Mouse (Mus musculus): ENCODE measurements around the gene Zfp853. TPM values are rescaled to one million over a fixed set of nuclear protein-coding genes. Genes with fewer than 3 reads are reported as not detected.

The Zfp853 gene
- polyA plus RNA-seq, 1 experiment from 2014 or later: 0.06 TPM

DNA sequence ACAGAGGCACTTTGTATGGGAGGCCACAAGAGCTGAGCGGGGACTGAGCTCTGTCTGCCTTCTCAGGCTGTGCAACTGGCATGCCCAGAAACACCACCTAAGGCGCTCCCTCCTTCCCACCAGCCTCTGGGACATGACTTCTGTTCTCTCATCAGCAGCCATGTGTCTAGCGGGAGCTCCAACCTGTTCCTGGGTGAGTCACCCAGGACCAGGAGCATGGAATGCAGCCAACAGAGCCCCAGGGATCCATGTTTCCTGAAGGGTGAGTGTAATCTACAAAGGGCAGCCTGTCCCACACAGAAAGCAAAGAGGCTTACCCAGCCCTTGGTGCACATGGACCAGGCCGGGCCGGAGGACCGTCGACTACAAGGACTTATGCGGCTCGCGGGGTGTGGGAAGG, 28.7 kb downstream of the Zfp853 start:
- DNase-seq (ENCODE audit: low spot score): no peak
- peaks cover 55% of the 10 kb centered on the region for H3K36me3 ChIP-seq
- 0 out of 2 replicates have a peak, but pooled peaks cover under 1% of the 10 kb centered on the region for H3K27me3 ChIP-seq (ENCODE audit: low read depth, poor library complexity, severe bottlenecking)
- no peaks in the 10 kb centered on the region for H3K9me3 ChIP-seq (replicated peaks)
- H3K27ac ChIP-seq: no peak overlapping the region
- no peak overlapping the region for H3K4me3 ChIP-seq
- WGBS: 93% methylated on average over 10 of the region's 10 CpGs
- H3K4me1 ChIP-seq: peaks cover 15% of the 10 kb centered on the region

DNA sequence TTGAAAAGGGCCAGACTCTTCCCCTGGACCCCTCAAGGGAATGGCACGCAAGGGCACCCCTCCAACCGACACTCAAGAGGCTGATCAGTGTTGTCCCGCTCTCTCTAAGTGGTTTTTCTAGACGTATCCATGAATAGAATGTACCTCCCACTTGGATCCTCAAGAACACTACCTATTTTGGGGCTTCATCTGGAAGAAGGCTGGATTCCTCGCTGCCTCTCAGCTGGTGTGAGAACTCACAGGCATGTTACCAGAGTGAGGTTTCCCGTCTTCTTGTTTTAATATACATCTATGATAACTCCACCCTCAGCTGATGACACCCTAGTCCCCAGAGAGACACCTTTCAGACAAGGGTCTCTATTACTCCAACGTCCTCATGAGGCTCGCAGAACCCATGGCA, 31.8 kb downstream of the Zfp853 start:
- Histone ChIP-seq H3K4me1 (0 out of 2 replicates have a peak, but pooled peaks cover 3% of the 10 kb centered on the region), H3K9me3 (replicated peaks) (no peaks in the 10 kb centered on the region), H3K36me3 (peaks cover 81% of the 10 kb centered on the region), H3K4me3 (no peak overlapping the region), H3K27me3 (ENCODE audit: low read depth, poor library complexity, severe bottlenecking) (peaks cover 31% of the 10 kb centered on the region), H3K27ac (no peak overlapping the region)
- WGBS: 98% methylated on average over 8 of the region's 8 CpGs
- DNase-seq (ENCODE audit: low spot score): no peak

DNA sequence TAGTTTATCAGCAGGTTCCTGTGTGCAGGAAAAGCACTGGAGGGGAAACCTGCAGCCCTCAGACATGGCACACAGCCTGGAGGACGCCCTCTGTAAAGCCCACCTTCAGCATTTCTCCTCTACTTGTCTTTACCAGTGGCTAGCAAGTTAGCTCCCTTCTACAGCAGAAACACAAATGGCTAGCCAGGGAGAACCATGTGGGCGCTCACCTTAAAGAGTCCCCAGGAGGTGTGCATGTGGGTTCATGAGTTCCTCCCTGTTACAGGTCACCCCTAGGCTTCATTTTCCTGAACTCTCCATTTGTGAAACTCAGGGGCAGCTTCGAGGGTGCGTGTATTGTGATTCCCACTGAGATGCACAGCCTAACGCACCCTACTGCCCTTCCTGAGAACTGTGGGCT, 37.6 kb downstream of the Zfp853 start:
- DNase-seq (ENCODE audit: low spot score): no peak
- peaks cover 26% of the 10 kb centered on the region for H3K4me1 ChIP-seq
- 74% methylated on average over 5 of the region's 5 CpGs for WGBS
- H3K4me3 ChIP-seq: no peak overlapping the region
- no peak overlapping the region for H3K27ac ChIP-seq
- peaks cover 80% of the 10 kb centered on the region for H3K36me3 ChIP-seq
- no peaks in the 10 kb centered on the region for H3K9me3 ChIP-seq (replicated peaks)
- peaks cover 90% of the 10 kb centered on the region for H3K27me3 ChIP-seq (ENCODE audit: low read depth, poor library complexity, severe bottlenecking)

DNA sequence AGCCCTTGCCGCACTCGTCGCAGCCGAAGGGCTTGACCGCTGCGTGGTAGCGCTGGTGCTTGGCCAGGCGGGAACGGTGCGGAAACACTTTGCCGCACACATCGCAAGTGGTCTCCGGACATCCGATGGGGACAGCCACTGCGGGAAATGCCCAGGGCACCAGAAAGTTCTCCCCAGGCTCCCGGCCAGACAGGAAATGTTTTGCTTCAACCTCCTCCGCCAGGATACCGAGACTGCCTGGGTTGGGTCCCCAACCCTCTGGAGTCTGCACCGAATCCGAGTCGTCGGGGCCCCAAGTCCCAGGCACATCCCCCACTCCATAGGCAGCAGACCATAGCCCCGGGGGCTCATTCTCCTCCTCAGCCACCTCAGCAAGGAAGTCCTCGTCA, 38.3 kb downstream of the Zfp853 start:
- H3K36me3 ChIP-seq: peaks cover 74% of the 10 kb centered on the region
- peaks cover 26% of the 10 kb centered on the region for H3K4me1 ChIP-seq
- H3K27me3 ChIP-seq (ENCODE audit: low read depth, poor library complexity, severe bottlenecking): peaks cover 96% of the 10 kb centered on the region
- no peaks in the 10 kb centered on the region for H3K9me3 ChIP-seq (replicated peaks)
- no peak overlapping the region; the same call in 1 of the 2 replicates for H3K27ac ChIP-seq
- DNase-seq (ENCODE audit: low spot score): no peak
- peak overlapping the region; percentile 52 for H3K4me3 ChIP-seq
- 11% methylated on average over 24 of the region's 24 CpGs for WGBS

DNA sequence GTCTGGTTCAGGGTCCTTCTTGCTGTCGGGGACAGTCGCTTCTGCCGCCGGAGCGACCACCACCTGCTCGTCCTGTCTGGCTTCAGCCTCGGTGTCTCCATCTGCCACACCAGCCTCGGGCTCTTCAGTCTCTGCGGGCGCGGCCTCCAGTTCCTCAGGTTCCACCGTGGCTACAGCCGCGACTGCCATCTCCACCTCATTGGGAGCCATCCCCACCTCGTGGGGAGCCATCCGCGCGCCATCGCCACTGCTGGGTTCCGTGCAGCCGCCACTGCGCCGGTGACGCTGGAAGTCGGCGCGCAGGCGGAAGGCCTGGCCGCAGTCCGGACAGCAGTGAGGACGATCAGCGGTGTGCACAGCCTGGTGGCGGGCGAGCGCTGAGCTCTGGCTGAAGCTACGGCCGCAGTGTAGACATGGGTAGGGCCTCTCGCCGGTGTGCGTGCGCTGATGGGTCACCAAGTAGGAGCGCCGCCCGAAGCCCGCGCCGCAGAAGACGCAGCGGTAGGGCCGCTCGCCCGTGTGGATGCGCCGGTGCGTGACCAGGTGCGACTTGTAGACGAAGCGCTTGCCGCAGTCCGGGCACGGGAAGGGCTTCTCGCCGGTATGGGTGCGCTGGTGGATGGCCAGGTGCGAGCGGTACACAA, 38.8 kb downstream of the Zfp853 start:
- H3K27ac ChIP-seq: no peak overlapping the region; the same call in 1 of the 2 replicates
- peak; percentile 56 for DNase-seq (ENCODE audit: low spot score)
- H3K4me3 ChIP-seq: peak overlapping the region; percentile 52
- peaks cover 100% of the 10 kb centered on the region for H3K27me3 ChIP-seq (ENCODE audit: low read depth, poor library complexity, severe bottlenecking)
- peaks cover 26% of the 10 kb centered on the region for H3K4me1 ChIP-seq
- H3K36me3 ChIP-seq: peaks cover 73% of the 10 kb centered on the region
- no peaks in the 10 kb centered on the region for H3K9me3 ChIP-seq (replicated peaks)
- 4% methylated on average over 66 of the region's 66 CpGs for WGBS

DNA sequence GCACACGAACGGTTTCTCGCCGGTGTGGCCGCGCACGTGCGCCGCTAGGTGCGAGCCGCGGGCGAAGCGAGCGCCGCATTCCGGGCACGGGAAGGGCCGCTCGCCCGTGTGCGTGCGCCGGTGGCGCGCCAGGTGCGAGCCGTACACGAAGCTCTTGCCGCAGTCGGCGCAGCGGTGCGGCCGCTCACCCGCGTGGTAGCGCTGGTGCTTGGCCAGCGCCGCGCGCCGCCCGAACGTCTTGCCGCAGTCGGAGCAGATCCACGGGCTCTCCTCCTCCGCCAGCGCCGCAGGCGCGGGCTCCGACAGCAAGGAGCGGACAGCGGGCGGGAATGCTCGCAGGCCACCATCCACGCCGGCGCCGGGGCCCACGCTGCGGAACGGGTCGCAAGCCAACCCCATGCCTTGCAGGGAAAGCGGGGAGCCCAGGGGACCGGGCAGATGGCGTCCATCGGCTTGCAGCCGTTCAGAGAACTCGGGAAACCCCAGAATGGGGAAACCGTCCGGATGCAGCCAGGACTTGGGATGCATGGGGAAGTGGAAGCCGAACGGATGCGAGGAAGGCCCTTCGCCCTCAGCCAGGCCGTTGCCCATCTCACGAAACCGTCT, 39.4 kb downstream of the Zfp853 start:
- peak overlapping the region; percentile 52 for H3K4me3 ChIP-seq
- H3K9me3 ChIP-seq (replicated peaks): no peaks in the 10 kb centered on the region
- DNase-seq (ENCODE audit: low spot score): peak; percentile 66
- peaks cover 26% of the 10 kb centered on the region for H3K4me1 ChIP-seq
- H3K27me3 ChIP-seq (ENCODE audit: low read depth, poor library complexity, severe bottlenecking): peaks cover 94% of the 10 kb centered on the region
- peaks cover 73% of the 10 kb centered on the region for H3K36me3 ChIP-seq
- H3K27ac ChIP-seq: peak overlapping the region; percentile 23; the same call in 1 of the 2 replicates
- 28% methylated on average over 81 of the region's 81 CpGs for WGBS

DNA sequence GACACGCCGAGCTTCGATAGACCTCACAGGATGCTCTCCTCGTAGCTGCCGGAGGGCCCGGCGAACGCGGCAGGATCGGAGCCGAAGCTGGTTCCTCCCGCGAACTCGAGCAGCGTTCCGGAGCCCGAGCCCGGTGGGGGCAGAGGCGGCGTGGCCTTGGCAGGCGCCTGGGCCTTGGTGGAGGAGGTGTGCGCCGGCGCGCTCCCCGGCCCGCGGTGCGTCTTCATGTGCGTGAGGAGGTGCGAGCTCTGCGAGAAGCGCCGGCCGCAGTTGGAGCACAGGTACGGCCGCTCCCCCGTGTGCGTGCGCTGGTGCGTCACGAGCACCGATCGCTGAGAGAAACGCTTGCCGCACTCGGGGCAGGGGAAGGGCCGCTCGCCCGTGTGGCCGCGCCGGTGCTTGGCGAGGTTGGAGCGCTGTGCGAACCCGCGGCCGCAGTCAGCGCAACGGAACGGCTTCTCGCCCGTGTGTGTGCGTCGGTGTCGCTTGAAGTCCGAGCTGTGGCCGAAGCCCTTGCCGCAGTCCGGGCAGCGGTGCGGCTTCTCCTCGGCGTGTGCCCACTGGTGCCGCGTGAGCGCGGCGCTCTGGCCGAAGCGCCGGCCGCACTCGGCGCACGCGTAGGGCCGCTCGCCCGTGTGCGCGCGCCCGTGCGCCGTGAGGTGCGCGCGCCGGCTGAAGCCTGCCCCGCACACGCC, 40.1 kb downstream of the Zfp853 start:
- WGBS: 21% methylated on average over 103 of the region's 103 CpGs
- Histone ChIP-seq H3K9me3 (replicated peaks) (no peaks in the 10 kb centered on the region), H3K27ac (0 out of 2 replicates have a peak overlapping the region, but pooled peaks have one; percentile 14), H3K27me3 (ENCODE audit: low read depth, poor library complexity, severe bottlenecking) (peaks cover 88% of the 10 kb centered on the region), H3K4me1 (peaks cover 26% of the 10 kb centered on the region), H3K36me3 (peaks cover 74% of the 10 kb centered on the region), H3K4me3 (peak overlapping the region; percentile 52)
- peak; percentile 68 for DNase-seq (ENCODE audit: low spot score)

DNA sequence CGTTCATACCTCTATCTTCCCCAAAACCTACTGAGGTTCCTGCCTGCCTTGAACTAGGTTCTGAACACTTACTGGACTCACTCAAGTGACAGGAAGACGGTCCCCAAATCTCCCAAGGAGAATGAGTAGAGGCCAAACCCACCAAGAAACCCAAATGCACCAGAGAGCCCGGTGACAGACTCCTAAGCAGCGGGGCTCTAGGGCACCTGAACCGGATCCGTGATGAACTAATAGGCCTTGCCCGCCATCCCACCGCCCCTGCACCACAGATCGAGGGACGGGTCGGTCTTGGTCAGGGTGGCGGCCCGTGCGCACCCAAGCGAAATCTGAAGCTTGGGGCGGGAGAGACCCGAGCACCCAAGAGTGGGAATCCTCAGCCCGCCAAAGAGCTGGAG, 40.6 kb downstream of the Zfp853 start:
- H3K27ac ChIP-seq: no peak overlapping the region
- peaks cover 74% of the 10 kb centered on the region for H3K36me3 ChIP-seq
- H3K9me3 ChIP-seq (replicated peaks): no peaks in the 10 kb centered on the region
- H3K27me3 ChIP-seq (ENCODE audit: low read depth, poor library complexity, severe bottlenecking): peaks cover 82% of the 10 kb centered on the region
- H3K4me1 ChIP-seq: peaks cover 26% of the 10 kb centered on the region
- H3K4me3 ChIP-seq: peak overlapping the region; percentile 52
- no peak for DNase-seq (ENCODE audit: low spot score)
- 13% methylated on average over 18 of the region's 18 CpGs for WGBS

DNA sequence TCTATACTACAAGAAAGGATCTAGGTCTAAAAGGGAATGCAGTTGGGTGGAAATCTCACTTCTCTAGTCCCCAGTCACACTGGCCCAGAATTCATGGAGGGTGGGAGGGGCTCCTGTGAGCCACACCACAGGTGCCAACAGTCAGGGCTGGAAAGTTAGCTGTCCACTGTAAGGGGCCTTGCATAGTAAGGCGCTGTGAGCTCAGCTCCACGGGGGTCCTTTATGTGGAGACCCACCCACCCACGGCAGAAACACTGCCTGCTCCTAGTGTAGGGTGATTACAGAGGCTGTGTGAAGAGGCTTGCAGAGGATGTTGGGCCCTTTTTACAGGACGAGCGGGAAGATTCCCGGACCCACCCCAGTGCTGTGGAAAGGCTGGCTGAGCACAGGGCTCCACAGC, 41.4 kb downstream of the Zfp853 start:
- DNase-seq (ENCODE audit: low spot score): no peak
- Histone ChIP-seq H3K27ac (no peak overlapping the region), H3K4me1 (peaks cover 26% of the 10 kb centered on the region), H3K27me3 (ENCODE audit: low read depth, poor library complexity, severe bottlenecking) (peaks cover 75% of the 10 kb centered on the region), H3K9me3 (replicated peaks) (no peaks in the 10 kb centered on the region), H3K4me3 (no peak overlapping the region), H3K36me3 (peaks cover 74% of the 10 kb centered on the region)
- 42% methylated on average over 6 of the region's 6 CpGs for WGBS

DNA sequence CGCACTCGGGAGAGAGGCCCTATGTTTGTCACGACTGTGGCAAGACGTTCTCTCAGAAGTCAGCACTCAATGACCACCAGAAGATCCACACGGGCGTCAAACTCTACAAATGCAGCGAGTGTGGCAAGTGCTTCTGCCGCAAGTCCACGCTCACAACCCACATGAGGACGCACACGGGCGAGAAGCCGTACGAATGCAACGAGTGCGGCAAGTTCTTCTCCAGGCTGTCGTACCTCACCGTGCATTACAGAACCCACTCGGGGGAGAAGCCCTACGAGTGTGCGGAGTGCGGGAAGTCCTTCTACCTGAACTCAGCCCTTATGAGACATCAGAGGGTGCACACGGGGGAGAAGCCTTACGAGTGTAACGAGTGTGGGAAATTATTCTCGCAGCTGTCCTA, 48.5 kb downstream of the Zfp853 start:
- no peaks in the 10 kb centered on the region for H3K4me1 ChIP-seq
- H3K9me3 ChIP-seq (replicated peaks): no peaks in the 10 kb centered on the region
- 97% methylated on average over 26 of the region's 26 CpGs for WGBS
- no peak for DNase-seq (ENCODE audit: low spot score)
- H3K36me3 ChIP-seq: peaks cover 99% of the 10 kb centered on the region
- H3K27ac ChIP-seq: no peak overlapping the region
- no peak overlapping the region for H3K4me3 ChIP-seq
- H3K27me3 ChIP-seq (ENCODE audit: low read depth, poor library complexity, severe bottlenecking): peaks cover 4% of the 10 kb centered on the region; the same call in 1 of the 2 replicates

Other genes with a start within 250 kb of the Zfp853 start
- gene Rnf216, start 180.6 kb downstream of the Zfp853 start, polyA plus RNA-seq (2016; fragmentation: Nextera tagmentation; extraction: Ambion mirVana): 48.1 and 51.5 TPM in 2 replicates
- gene Olfr718-ps1, start 146.0 kb downstream of the Zfp853 start, polyA plus RNA-seq (2016; fragmentation: Nextera tagmentation; extraction: Ambion mirVana): 0.06 TPM in 1 of 2 replicates, not detected in the other
- 14.3 and 19.3 TPM in 2 replicates for gene Rbak, start 112.8 kb downstream of the Zfp853 start, polyA plus RNA-seq (2016; fragmentation: Nextera tagmentation; extraction: Ambion mirVana)
- not detected in 2 replicates for gene Spdye4b, start 112.6 kb downstream of the Zfp853 start, polyA plus RNA-seq (2016; fragmentation: Nextera tagmentation; extraction: Ambion mirVana)
- gene Spdye4a, start 66.7 kb downstream of the Zfp853 start, polyA plus RNA-seq (2016; fragmentation: Nextera tagmentation; extraction: Ambion mirVana): not detected in 2 replicates
- gene Zfp12, start 58.5 kb downstream of the Zfp853 start, polyA plus RNA-seq (2016; fragmentation: Nextera tagmentation; extraction: Ambion mirVana): 19.5 and 22.2 TPM in 2 replicates
- 3.4 and 4.4 TPM in 2 replicates for gene Zfp316, start 23.6 kb downstream of the Zfp853 start, polyA plus RNA-seq (2016; fragmentation: Nextera tagmentation; extraction: Ambion mirVana)
- gene E130309D02Rik, start 21.7 kb upstream of the Zfp853 start, polyA plus RNA-seq (2016; fragmentation: Nextera tagmentation; extraction: Ambion mirVana): 67.3 and 79.0 TPM in 2 replicates
- 71.9 and 72.5 TPM in 2 replicates for gene Zdhhc4, start 35.6 kb upstream of the Zfp853 start, polyA plus RNA-seq (2016; fragmentation: Nextera tagmentation; extraction: Ambion mirVana)
- gene Grid2ip, start 63.7 kb upstream of the Zfp853 start, polyA plus RNA-seq (2016; fragmentation: Nextera tagmentation; extraction: Ambion mirVana): 0.14 and 0.48 TPM in 2 replicates
- gene Kdelr2, start 110.2 kb upstream of the Zfp853 start, polyA plus RNA-seq (2016; fragmentation: Nextera tagmentation; extraction: Ambion mirVana): 217 and 246 TPM in 2 replicates
- gene Daglb, start 171.0 kb upstream of the Zfp853 start, polyA plus RNA-seq (2016; fragmentation: Nextera tagmentation; extraction: Ambion mirVana): 10.5 and 10.6 TPM in 2 replicates
- gene Rac1, start 234.4 kb upstream of the Zfp853 start, polyA plus RNA-seq (2016; fragmentation: Nextera tagmentation; extraction: Ambion mirVana): 451 and 473 TPM in 2 replicates

Data from limb, embryonic 10.5 days (tissue).